Mouse (Mus musculus) limb, embryonic 14.5 days (tissue): ENCODE measurements at regions not wholly inside any gene's neighbourhood (a gene's known extent, or its start where the extent isn't known, plus 50 kb on each side); places are given as distances from the start of the nearest gene placed in this dataset.

Source experiments
- ATAC-seq: fragments of 200-750 bp; cut with Nextera tagmentation; 2 replicates; pipeline ENCODE4 v1.8.0; 2017; ENCODE audit warnings: low read depth, moderate number of reproducible peaks, moderate TSS enrichment; ENCODE audit not compliant: low FRiP score
- DNase-seq: peaks from one replicate; pipeline ENCODE4 v3.0.0-alpha.2; 2015; ENCODE audit warnings: low spot score
- H3K27ac ChIP-seq: fragments of 300-500 bp; sonication (generic); replicated peaks from 2 replicates; pipeline ENCODE4 v1.5.1; 2014; ENCODE audit warnings: low read depth, mild to moderate bottlenecking, low read length, moderate library complexity, mixed read lengths
- H3K27me3 ChIP-seq: fragments of 300-500 bp; sonication (generic); 2 replicates; pipeline ENCODE4 v1.6.1; 2014; ENCODE audit warnings: low read length, mixed read lengths; ENCODE audit not compliant: control insufficient read depth, insufficient read depth
- H3K36me3 ChIP-seq: fragments of 300-500 bp; sonication (generic); 2 replicates; pipeline ENCODE4 v1.6.1; 2014; ENCODE audit warnings: mild to moderate bottlenecking, low read length, moderate library complexity, mixed read lengths; ENCODE audit not compliant: control insufficient read depth, insufficient read depth
- H3K4me1 ChIP-seq: fragments of 300-500 bp; sonication (generic); 2 replicates; pipeline ENCODE4 v1.6.1; 2014; ENCODE audit warnings: antibody characterized with exemption, low read length, mixed read lengths; ENCODE audit not compliant: control insufficient read depth, insufficient read depth
- H3K4me2 ChIP-seq: fragments of 300-500 bp; sonication (generic); replicated peaks from 2 replicates; pipeline ENCODE4 v1.6.1; 2014; ENCODE audit warnings: low read depth, mild to moderate bottlenecking, low read length, moderate library complexity; ENCODE audit not compliant: severe bottlenecking
- H3K4me3 ChIP-seq: fragments of 300-500 bp; sonication (generic); replicated peaks from 2 replicates; pipeline ENCODE4 v1.5.1; 2014; ENCODE audit warnings: low read length
- H3K9ac ChIP-seq: fragments of 300-500 bp; sonication (generic); 2 replicates; pipeline ENCODE4 v1.6.1; 2014; ENCODE audit warnings: mild to moderate bottlenecking, low read depth, low read length, moderate library complexity; ENCODE audit not compliant: severe bottlenecking
- H3K9me3 ChIP-seq: fragments of 300-500 bp; sonication (generic); 2 replicates; pipeline ENCODE4 v1.6.1; 2016; ENCODE audit warnings: low read length; ENCODE audit not compliant: control insufficient read depth
- POLR2A ChIP-seq: fragments of 200-500 bp; IDR thresholded peaks from 2 replicates; pipeline ENCODE4 v1.8.0; 2012; ENCODE audit warnings: inconsistent platforms, mild to moderate bottlenecking, moderate library complexity, borderline replicate concordance; ENCODE audit not compliant: insufficient read depth, insufficient read length; ENCODE audit errors: extremely low read depth
- WGBS: fragments of 180-500 bp; shearing (Covaris S2); extraction: QIAGEN DNeasy Blood & Tissue Kit; methylation state at CpG from one replicate; pipeline ENCODE4 v1.1.7; 2014; 5-methylcytosine and 5-hydroxymethylcytosine counted together

GRCm38 (mm10) chr2:138040302-138040701, 216.1 kb upstream of the Btbd3 start:
- no peak for TF ChIP-seq POLR2A
- peak; percentile 77 for DNase-seq
- no peak overlapping the region for H3K4me2 ChIP-seq

GRCm38 (mm10) chr2:138034123-138034736, 222.1 kb upstream of the Btbd3 start:
- Histone ChIP-seq H3K4me2 (no peak overlapping the region), H3K36me3 (no peaks in the 10 kb centered on the region), H3K4me1 (no peaks in the 10 kb centered on the region), H3K9ac (no peak overlapping the region), H3K9me3 (no peaks in the 10 kb centered on the region), H3K27me3 (no peaks in the 10 kb centered on the region), H3K27ac (no peak overlapping the region), H3K4me3 (no peak overlapping the region)
- ATAC-seq, result no peak
- DNase-seq, result peak; percentile 8
- TF ChIP-seq POLR2A, result no peak
- WGBS, result 81% methylated on average over 8 of the region's 8 CpGs

More at GRCm38 (mm10) chr2:138040302-138040701, 216.1 kb upstream of the Btbd3 start:
- no peak overlapping the region for H3K4me3 ChIP-seq
- 53% methylated on average over 5 of the region's 5 CpGs for WGBS
- H3K9me3 ChIP-seq, result no peaks in the 10 kb centered on the region
- ATAC-seq, result peak; percentile 84
- H3K27ac ChIP-seq, result no peak overlapping the region
- H3K4me1 ChIP-seq, result no peaks in the 10 kb centered on the region
- no peaks in the 10 kb centered on the region for H3K36me3 ChIP-seq
- no peaks in the 10 kb centered on the region for H3K27me3 ChIP-seq
- H3K9ac ChIP-seq, result no peak overlapping the region

- no peaks in the 10 kb centered on the region for H3K36me3 ChIP-seq
- H3K4me1 ChIP-seq, result no peaks in the 10 kb centered on the region
- no peaks in the 10 kb centered on the region for H3K9me3 ChIP-seq
- ATAC-seq, result no peak
- H3K4me3 ChIP-seq, result no peak overlapping the region
- 30% methylated on average over 11 of the region's 11 CpGs for WGBS
- no peaks in the 10 kb centered on the region for H3K27me3 ChIP-seq
- no peak overlapping the region for H3K27ac ChIP-seq
- DNase-seq, result peak; percentile 62
- TF ChIP-seq POLR2A, result no peak
- no peak overlapping the region for H3K4me2 ChIP-seq
- H3K9ac ChIP-seq, result no peak overlapping the region
Measured at GRCm38 (mm10) chr2:138033379-138034122, 222.8 kb upstream of the Btbd3 start.

GRCm38 (mm10) chr2:138027411-138027810, 229.0 kb upstream of the Btbd3 start:
- H3K4me1 ChIP-seq, result no peaks in the 10 kb centered on the region
- H3K9ac ChIP-seq, result no peak overlapping the region
- H3K4me3 ChIP-seq, result no peak overlapping the region
- 91% methylated on average over 1 of the region's 1 CpGs for WGBS
- TF ChIP-seq POLR2A, result no peak
- DNase-seq (no peak), ATAC-seq (no peak)
- H3K4me2 ChIP-seq, result no peak overlapping the region
- no peaks in the 10 kb centered on the region for H3K36me3 ChIP-seq
- H3K27ac ChIP-seq, result no peak overlapping the region
- H3K9me3 ChIP-seq, result no peaks in the 10 kb centered on the region
- no peaks in the 10 kb centered on the region for H3K27me3 ChIP-seq

DNA sequence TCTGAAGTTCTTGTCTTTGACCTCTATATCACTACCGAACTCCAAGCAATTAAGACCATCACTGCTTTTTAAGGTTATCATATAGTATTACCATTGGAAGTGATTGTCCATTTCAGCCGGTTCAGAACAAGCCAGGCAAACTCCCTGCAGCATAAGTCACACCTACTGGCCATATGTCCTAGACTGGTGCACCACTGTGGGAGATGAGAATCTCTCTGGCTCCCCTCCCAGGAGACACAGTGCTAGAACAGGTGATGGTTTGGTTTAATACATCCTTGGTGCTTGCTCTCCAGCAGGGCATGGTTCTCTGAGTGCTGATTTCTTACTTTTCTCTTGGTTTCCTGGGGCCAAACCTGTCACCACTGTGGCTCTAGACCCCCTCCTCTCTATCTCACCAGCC, 232.8 kb upstream of the Btbd3 start:
- Histone ChIP-seq H3K27ac (no peak overlapping the region), H3K9ac (no peak overlapping the region), H3K9me3 (no peaks in the 10 kb centered on the region), H3K36me3 (no peaks in the 10 kb centered on the region), H3K4me3 (no peak overlapping the region), H3K4me2 (no peak overlapping the region), H3K4me1 (no peaks in the 10 kb centered on the region), H3K27me3 (no peaks in the 10 kb centered on the region)
- 79% methylated on average over 2 of the region's 2 CpGs for WGBS
- TF ChIP-seq POLR2A, result no peak
- ATAC-seq (no peak), DNase-seq (no peak)
